Comparison of ENCODE assay signal across 9 mouse cellular contexts in genomic region chr2:85047081-85047480, GRCm38 (mm10). TPM values are rescaled to one million over a fixed set of nuclear protein-coding genes. Genes with fewer than 3 reads are reported as not detected.
DNase-seq lines count a peak whose midpoint lies in the region; ATAC-seq and TF ChIP-seq lines count a peak whose summit lies in the region.
"Had no signal": no experiment of that assay in that cellular context is flagged by ENCODE, and none has a peak within 500 bp of the region (broad histone marks: within the 10 kb centered on the region; RNA-seq: fewer than 3 reads in every experiment).

No protein-coding gene starts in this region.

- no peak for TF ChIP-seq POLR2A in liver, adult 2 months (IDR thresholded peaks at IDR 0.05; ENCODE audit: extremely low read depth, insufficient read depth, low read length)

- TF ChIP-seq CTCF in liver, adult 2 months (IDR thresholded peaks at IDR 0.05; ENCODE audit: low read depth, low read length), result no peak

- H3K9ac ChIP-seq in liver, adult 2 months (ENCODE audit: low read depth, low read length), result no peak overlapping the region
- peak overlapping the region; percentile 81 for H3K9ac ChIP-seq in forebrain, embryonic 13.5 days
- peak overlapping the region; percentile 60; the same call in 1 of the 2 replicates for H3K9ac ChIP-seq in limb, embryonic 15.5 days
- peak overlapping the region; percentile 61 for H3K9ac ChIP-seq in neural tube, embryonic 15.5 days (replicated peaks)

- WGBS in liver, adult 2 months, result 40% methylated on average over 10 of the region's 10 CpGs
- WGBS in forebrain, embryonic 13.5 days, result 53% methylated on average over 10 of the region's 10 CpGs
- 44% methylated on average over 10 of the region's 10 CpGs for WGBS in limb, embryonic 15.5 days
- 56% methylated on average over 10 of the region's 10 CpGs for WGBS in neural tube, embryonic 15.5 days

- no peaks in the 10 kb centered on the region for H3K27me3 ChIP-seq in liver, adult 2 months (ENCODE audit: control insufficient read depth, insufficient read depth, low read length)
- H3K27me3 ChIP-seq in forebrain, embryonic 13.5 days, result no peaks in the 10 kb centered on the region
- H3K27me3 ChIP-seq in limb, embryonic 15.5 days, result no peaks in the 10 kb centered on the region
- no peaks in the 10 kb centered on the region for H3K27me3 ChIP-seq in neural tube, embryonic 15.5 days (replicated peaks)

- peaks cover 5% of the 10 kb centered on the region for H3K4me1 ChIP-seq in liver, adult 2 months (ENCODE audit: control insufficient read depth, insufficient read depth, low read length)
- H3K4me1 ChIP-seq in forebrain, embryonic 13.5 days, result peaks cover 40% of the 10 kb centered on the region
- peaks cover 44% of the 10 kb centered on the region for H3K4me1 ChIP-seq in limb, embryonic 15.5 days
- peaks cover 45% of the 10 kb centered on the region for H3K4me1 ChIP-seq in neural tube, embryonic 15.5 days

- H3K9me3 ChIP-seq in forebrain, embryonic 13.5 days (replicated peaks), result no peaks in the 10 kb centered on the region
- H3K9me3 ChIP-seq in limb, embryonic 15.5 days, result no peaks in the 10 kb centered on the region
- H3K9me3 ChIP-seq in neural tube, embryonic 15.5 days (replicated peaks), result no peaks in the 10 kb centered on the region

- peak overlapping the region; percentile 69 for H3K4me2 ChIP-seq in forebrain, embryonic 13.5 days
- peak overlapping the region; percentile 65 for H3K4me2 ChIP-seq in limb, embryonic 15.5 days
- peak overlapping the region; percentile 69 for H3K4me2 ChIP-seq in neural tube, embryonic 15.5 days

- peak overlapping the region; percentile 14 for H3K27ac ChIP-seq in liver, adult 2 months (replicated peaks; ENCODE audit: insufficient read depth, low read depth, low read length)
- peak overlapping the region; percentile 94; the same call in 1 of the 2 replicates for H3K27ac ChIP-seq in forebrain, embryonic 13.5 days
- H3K27ac ChIP-seq in limb, embryonic 15.5 days, result peak overlapping the region; percentile 97
- H3K27ac ChIP-seq in neural tube, embryonic 15.5 days (replicated peaks), result peak overlapping the region; percentile 86

- 0 out of 2 replicates have a peak, but pooled peaks cover 2% of the 10 kb centered on the region for H3K79me2 ChIP-seq in liver, adult 2 months (ENCODE audit: control insufficient read depth, insufficient read depth, low read length)

- no peak overlapping the region for H3K4me3 ChIP-seq in liver, adult 2 months (ENCODE audit: insufficient read depth, low read depth, low read length)
- peak overlapping the region; percentile 67 for H3K4me3 ChIP-seq in forebrain, embryonic 13.5 days
- peak overlapping the region; percentile 79 for H3K4me3 ChIP-seq in limb, embryonic 15.5 days
- H3K4me3 ChIP-seq in neural tube, embryonic 15.5 days (replicated peaks), result peak overlapping the region; percentile 83

- H3K36me3 ChIP-seq in liver, adult 2 months (ENCODE audit: control insufficient read depth, insufficient read depth, low read length), result peaks cover 20% of the 10 kb centered on the region; the same call in 1 of the 2 replicates
- peaks cover 55% of the 10 kb centered on the region for H3K36me3 ChIP-seq in forebrain, embryonic 13.5 days (ENCODE audit: poor library complexity, severe bottlenecking)
- H3K36me3 ChIP-seq in limb, embryonic 15.5 days, result peaks cover 58% of the 10 kb centered on the region
- H3K36me3 ChIP-seq in neural tube, embryonic 15.5 days, result peaks cover 52% of the 10 kb centered on the region

- ATAC-seq in forebrain, embryonic 13.5 days, result no peak
- ATAC-seq in limb, embryonic 15.5 days (ENCODE audit: insufficient number of reproducible peaks, low FRiP score, low TSS enrichment, low read depth), result no peak
- ATAC-seq in neural tube, embryonic 15.5 days (ENCODE audit: low FRiP score), result no peak
- ATAC-seq in activated CD4-positive, CD25-positive, alpha-beta regulatory T cell, adult 4 months, result no peak
- no peak for ATAC-seq in CD4-positive, CD25-positive, alpha-beta regulatory T cell, adult 4 months

- peak; percentile 43 for DNase-seq in liver, adult 2 months (ENCODE audit: extremely low read depth, low read depth, low spot score)
- no peak for DNase-seq in liver
- no peak for DNase-seq in layer of hippocampus, adult 18-20 months (ENCODE audit: low spot score in 2 of 2)

RNA-seq across cellular contexts. Expression of gene Tnks1bp1, which starts 0.7 kb away (rescaled TPM):
- total RNA-seq in liver, adult 2 months (2014; rRNA removed), result 13.2 and 15.0 TPM in 2 replicates
- 12.3 and 13.4 TPM in 2 replicates for polyA plus RNA-seq in liver, adult 2 months (2012; rRNA removed)
- 20.1 and 24.9 TPM in 2 replicates for polyA plus RNA-seq in forebrain, embryonic 13.5 days (2015; fragmentation: Nextera tagmentation; extraction: Ambion mirVana)
- polyA plus RNA-seq in limb, embryonic 15.5 days (2015; fragmentation: Nextera tagmentation; extraction: Ambion mirVana), result 65.1 and 74.1 TPM in 2 replicates
- polyA plus RNA-seq in neural tube, embryonic 15.5 days (2015; fragmentation: Nextera tagmentation; extraction: Ambion mirVana), result 19.7 and 24.3 TPM in 2 replicates
- 1 to 10 TPM; 3.9 to 6.3 TPM for polyA plus RNA-seq in activated CD4-positive, CD25-positive, alpha-beta regulatory T cell, adult 4 months (2017; shearing (Covaris generic))
- polyA plus RNA-seq in CD4-positive, CD25-positive, alpha-beta regulatory T cell, adult 4 months (2017; shearing (Covaris generic)), result 1 to 10 TPM; 3.8 to 5.6 TPM
- 100 to 1,000 TPM; 175 to 194 TPM for total RNA-seq in layer of hippocampus, adult 18-20 months (2021)

RNA-seq across cellular contexts. Expression of gene P2rx3, which starts 9.8 kb away (rescaled TPM):
- total RNA-seq in liver, adult 2 months (2014; rRNA removed), result 2.1 and 2.8 TPM in 2 replicates
- polyA plus RNA-seq in liver, adult 2 months (2012; rRNA removed), result 1.2 and 2.1 TPM in 2 replicates
- 0.79 and 0.90 TPM in 2 replicates for polyA plus RNA-seq in forebrain, embryonic 13.5 days (2015; fragmentation: Nextera tagmentation; extraction: Ambion mirVana)
- 0.19 and 0.58 TPM in 2 replicates for polyA plus RNA-seq in limb, embryonic 15.5 days (2015; fragmentation: Nextera tagmentation; extraction: Ambion mirVana)
- 19.5 and 21.6 TPM in 2 replicates for polyA plus RNA-seq in neural tube, embryonic 15.5 days (2015; fragmentation: Nextera tagmentation; extraction: Ambion mirVana)
- under 1 TPM in 1 of 2 experiments, not detected in 1; 0.62 TPM for polyA plus RNA-seq in activated CD4-positive, CD25-positive, alpha-beta regulatory T cell, adult 4 months (2017; shearing (Covaris generic))
- polyA plus RNA-seq in CD4-positive, CD25-positive, alpha-beta regulatory T cell, adult 4 months (2017; shearing (Covaris generic)), result under 1 TPM in 1 of 2 experiments, not detected in 1; 0.46 TPM
- 1 to 10 TPM; 1.6 to 2.1 TPM for total RNA-seq in layer of hippocampus, adult 18-20 months (2021)
- total RNA-seq: neutrophil, adult 5-6 weeks had no signal

RNA-seq across cellular contexts. Expression of gene Ssrp1, which starts 10.0 kb away (rescaled TPM):
- total RNA-seq in liver, adult 2 months (2014; rRNA removed), result 39.1 and 40.7 TPM in 2 replicates
- 45.2 and 48.9 TPM in 2 replicates for polyA plus RNA-seq in liver, adult 2 months (2012; rRNA removed)
- 281 and 310 TPM in 2 replicates for polyA plus RNA-seq in forebrain, embryonic 13.5 days (2015; fragmentation: Nextera tagmentation; extraction: Ambion mirVana)
- 235 and 238 TPM in 2 replicates for polyA plus RNA-seq in limb, embryonic 15.5 days (2015; fragmentation: Nextera tagmentation; extraction: Ambion mirVana)
- polyA plus RNA-seq in neural tube, embryonic 15.5 days (2015; fragmentation: Nextera tagmentation; extraction: Ambion mirVana), result 146 and 191 TPM in 2 replicates
- 100 to 1,000 TPM; 135 to 160 TPM for polyA plus RNA-seq in activated CD4-positive, CD25-positive, alpha-beta regulatory T cell, adult 4 months (2017; shearing (Covaris generic))
- polyA plus RNA-seq in CD4-positive, CD25-positive, alpha-beta regulatory T cell, adult 4 months (2017; shearing (Covaris generic)), result 100 to 1,000 TPM; 147 to 202 TPM
- total RNA-seq in layer of hippocampus, adult 18-20 months (2021), result 100 to 1,000 TPM; 114 to 115 TPM

RNA-seq across cellular contexts. Expression of gene Prg3, which starts 59.1 kb away (rescaled TPM):
- not detected in 2 replicates for total RNA-seq in liver, adult 2 months (2014; rRNA removed)
- polyA plus RNA-seq in liver, adult 2 months (2012; rRNA removed), result not detected in 2 replicates
- polyA plus RNA-seq in forebrain, embryonic 13.5 days (2015; fragmentation: Nextera tagmentation; extraction: Ambion mirVana), result not detected in 2 replicates
- polyA plus RNA-seq in limb, embryonic 15.5 days (2015; fragmentation: Nextera tagmentation; extraction: Ambion mirVana), result not detected in 2 replicates
- polyA plus RNA-seq in neural tube, embryonic 15.5 days (2015; fragmentation: Nextera tagmentation; extraction: Ambion mirVana), result not detected in 2 replicates
- polyA plus RNA-seq in activated CD4-positive, CD25-positive, alpha-beta regulatory T cell, adult 4 months (2017; shearing (Covaris generic)), result not detected
- not detected for polyA plus RNA-seq in CD4-positive, CD25-positive, alpha-beta regulatory T cell, adult 4 months (2017; shearing (Covaris generic))
- total RNA-seq in layer of hippocampus, adult 18-20 months (2021), result not detected
- total RNA-seq: neutrophil, adult 5-6 weeks had no signal

Comparison
In these comparisons a context has a peak if more than half of its experiments do, and no peak if none do; other contexts are left out.
1. H3K27ac ChIP-seq: peak in every context shown above with its lines; median percentile 97 in limb, embryonic 15.5 days; 94 in forebrain, embryonic 13.5 days; 86 in neural tube, embryonic 15.5 days; 14 in liver, adult 2 months.